Mouse (Mus musculus) right cerebral cortex, postnatal 4 days (tissue): ENCODE measurements around the gene Ntn5.
"Not testable (repeated sequence)": the region's sequence is repeated elsewhere in the genome, so short reads cannot be mapped to it uniquely, and the experiment has no call there.

Experiments
- DNase-seq: peaks from one replicate; pipeline ENCODE4 v3.0.0-alpha.2; 2022

Gene Ntn5

GRCm38 (mm10) chr7:45683396-45684050 is at the start of gene Ntn5:
Gene Ntn5 (plus strand): TSS chr7:45684022.
- no peak for DNase-seq

GRCm38 (mm10) chr7:45634946-45635681 is 48.7 kb upstream of the Ntn5 start:
- no peak for DNase-seq

DNA sequence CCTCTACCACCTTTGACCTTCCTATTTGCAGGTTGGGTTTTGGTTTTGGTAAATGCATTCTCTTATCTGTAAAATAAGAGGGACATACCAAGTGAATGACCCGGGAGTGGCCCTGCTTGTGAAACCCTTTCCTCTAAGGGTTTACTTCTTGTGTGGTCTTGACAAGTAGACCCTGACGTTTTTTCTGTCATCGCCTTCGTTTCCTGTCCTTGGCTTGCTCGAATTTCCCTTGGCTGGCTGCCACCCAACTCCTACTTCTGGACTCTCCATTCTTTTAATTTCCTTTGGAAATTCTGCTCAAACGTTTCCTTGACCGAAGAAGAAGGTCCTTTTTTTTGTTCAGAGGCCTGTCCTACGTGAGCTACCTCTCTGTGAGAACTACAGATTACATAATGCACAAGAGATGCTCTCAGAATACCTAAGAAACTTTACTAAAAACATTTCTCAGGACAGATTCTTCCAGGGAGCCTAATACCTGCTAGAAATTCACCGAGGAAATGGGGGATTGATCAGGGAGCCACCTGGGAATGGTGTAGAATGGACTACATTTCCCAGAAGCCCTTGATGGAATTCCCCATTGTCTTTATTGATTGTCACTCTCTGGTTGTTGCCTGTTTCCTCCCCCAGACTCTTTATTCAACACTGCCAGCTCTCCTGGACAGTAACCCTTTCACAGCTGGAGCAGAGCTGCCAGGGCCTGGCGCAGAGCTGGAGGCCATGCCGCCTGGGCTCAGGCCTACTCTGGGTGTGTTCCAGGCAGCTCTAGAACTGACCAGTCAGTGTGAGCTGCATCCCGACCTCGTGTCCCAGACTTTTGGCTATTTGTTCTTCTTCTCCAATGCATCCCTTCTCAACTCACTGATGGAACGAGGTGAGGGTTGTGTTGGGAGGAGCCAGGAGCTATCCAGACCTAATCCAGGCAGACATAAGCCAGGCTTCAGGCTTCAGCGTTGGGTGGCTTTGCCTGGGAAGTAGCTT is 47.8 kb upstream of the Ntn5 start:
- DNase-seq: no peak

GRCm38 (mm10) chr7:45637710-45638109 is 46.1 kb upstream of the Ntn5 start:
- DNase-seq: no peak

GRCm38 (mm10) chr7:45638623-45639401 is 45.0 kb upstream of the Ntn5 start:
- DNase-seq: peak; percentile 92

DNA sequence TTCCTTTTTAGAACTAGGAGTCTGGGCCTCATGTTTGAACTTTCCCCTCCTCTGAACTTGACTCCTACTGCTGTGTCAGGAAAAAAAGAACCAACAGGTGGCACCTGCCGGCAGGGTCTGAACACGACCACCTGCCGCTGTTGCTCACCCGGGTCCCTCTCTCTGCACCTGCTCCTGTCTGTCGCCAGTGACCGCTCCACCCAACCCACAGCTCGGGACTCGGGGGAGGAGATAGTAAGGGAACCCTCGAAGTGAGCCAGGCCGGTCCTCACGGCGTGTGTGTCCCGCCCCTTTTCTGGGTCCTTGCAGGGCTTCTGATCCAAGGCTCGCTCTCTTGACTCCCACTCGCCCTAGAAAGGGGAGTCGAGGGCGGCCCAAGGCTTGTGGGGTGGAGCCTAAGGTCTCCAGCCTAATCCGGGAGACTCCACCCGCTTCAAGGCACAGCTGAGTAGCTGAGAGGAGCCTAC is 44.2 kb upstream of the Ntn5 start, which contains the start of gene Mamstr:
Mamstr (plus strand) TSS at position 417 of the 467 bp plus-strand sequence.
- no peak for DNase-seq

- no peak for DNase-seq
These were observed 43.4 kb upstream of the Ntn5 start for GRCm38 (mm10) chr7:45640191-45640957.

DNA sequence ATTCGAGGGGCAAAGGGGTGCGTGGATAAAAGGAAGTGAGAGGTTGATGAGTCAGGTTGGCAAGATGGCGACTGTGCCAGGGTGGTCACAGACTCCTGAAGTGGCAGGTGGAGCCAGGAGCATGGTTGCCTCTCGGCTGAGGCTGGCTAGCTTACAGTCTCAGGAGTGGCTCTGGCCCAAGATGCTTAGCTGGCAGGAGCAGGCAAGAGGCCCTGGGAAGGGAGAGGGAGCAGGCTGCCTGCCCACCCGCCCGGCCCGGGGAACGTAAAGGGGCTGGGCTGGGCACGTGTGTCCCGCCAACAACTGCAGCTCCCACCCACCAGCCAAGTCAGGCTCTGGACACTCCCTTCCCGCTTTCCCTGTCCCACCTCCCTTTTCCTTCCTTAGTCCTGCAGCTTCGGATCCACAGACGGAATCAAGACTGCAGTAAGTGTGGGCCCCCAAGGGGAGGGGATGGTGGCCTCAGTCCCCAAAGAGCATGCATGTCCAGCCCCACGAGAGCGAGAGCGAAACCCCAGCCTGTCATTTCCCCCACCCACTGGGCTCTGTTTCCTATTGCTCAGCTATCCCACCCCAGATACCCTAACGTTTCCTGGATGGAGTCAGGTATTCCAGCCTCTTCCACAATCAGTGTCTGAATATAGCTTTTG is 42.3 kb upstream of the Ntn5 start:
- no peak for DNase-seq

- no peak for DNase-seq
These were observed 41.7 kb upstream of the Ntn5 start for GRCm38 (mm10) chr7:45642083-45642482.

DNA sequence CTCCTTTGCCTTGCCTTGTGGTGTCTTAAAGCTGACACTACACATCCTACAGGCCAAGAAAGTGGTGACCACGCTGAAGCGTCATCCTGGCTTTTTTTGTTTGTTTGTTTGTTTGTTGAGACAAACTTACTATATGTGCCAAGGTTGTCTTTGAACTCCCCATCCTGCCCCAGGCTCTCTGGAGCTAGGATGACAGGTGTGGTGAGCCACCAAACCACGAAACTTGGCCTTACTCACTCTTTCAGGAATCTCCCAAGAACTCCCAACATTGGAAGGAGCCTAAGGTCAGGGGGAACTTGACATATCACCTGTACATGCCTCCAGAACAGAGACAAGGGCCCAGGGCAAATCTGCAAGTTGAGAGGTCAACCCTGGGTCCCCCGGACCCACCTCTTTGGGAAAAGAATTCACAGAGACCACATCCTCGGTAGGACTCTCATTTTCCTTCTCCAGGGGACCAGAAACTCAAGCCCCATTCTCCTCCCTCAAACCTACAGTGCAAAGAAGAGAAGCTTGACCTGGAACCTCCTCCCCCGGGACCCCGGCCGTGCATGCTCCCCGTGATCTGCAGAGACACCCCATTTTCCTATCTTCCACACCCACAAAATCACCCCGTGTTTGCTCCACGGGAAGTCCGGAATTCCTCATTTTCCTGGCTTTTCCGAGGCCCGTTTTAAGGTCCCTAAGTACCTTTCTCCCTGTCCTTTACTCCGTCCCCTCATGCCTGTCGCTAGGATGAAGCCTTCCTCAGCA is 41.1 kb upstream of the Ntn5 start:
- DNase-seq: no peak

DNA sequence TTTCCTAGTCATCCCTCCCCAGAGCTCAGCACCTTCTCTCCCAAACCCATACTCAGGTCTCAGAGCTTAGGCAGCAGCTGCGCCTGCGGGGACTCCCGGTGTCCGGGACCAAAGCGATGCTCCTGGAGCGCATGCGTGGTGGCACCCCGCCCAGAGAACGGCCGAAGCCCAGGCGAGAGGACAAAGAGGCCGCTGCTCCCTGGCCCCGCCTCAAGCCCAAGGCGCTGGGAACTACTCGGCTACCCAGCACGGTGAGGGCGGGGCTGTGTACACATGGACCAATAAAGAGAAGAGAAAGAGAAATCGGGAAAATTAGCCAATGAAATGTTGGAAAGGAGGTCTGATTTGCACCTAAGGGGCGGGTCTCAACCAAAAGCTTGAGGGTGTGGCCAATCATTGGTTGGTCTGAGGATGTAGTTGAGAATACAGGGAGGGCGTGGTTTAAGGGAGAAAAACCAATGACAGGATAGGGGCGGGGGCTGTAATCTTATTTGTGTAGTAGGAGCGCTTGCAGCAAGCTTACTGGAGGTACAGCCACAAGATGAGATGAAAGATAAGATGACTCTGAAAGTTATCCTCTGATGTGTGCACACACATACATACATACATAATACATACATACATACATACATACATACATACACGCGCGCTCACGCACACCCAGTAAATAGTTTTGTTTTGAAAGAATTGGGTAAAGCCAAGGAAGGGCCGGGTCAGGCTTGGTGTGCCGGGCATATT is 40.2 kb upstream of the Ntn5 start:
- peak; percentile 91 for DNase-seq

GRCm38 (mm10) chr7:45644183-45644582 is 39.6 kb upstream of the Ntn5 start:
- DNase-seq: peak; percentile 40

- DNase-seq: no peak
These were observed 38.8 kb upstream of the Ntn5 start for GRCm38 (mm10) chr7:45644872-45645590.

- no peak for DNase-seq
These were observed 38.2 kb upstream of the Ntn5 start for GRCm38 (mm10) chr7:45645591-45645971.

DNA sequence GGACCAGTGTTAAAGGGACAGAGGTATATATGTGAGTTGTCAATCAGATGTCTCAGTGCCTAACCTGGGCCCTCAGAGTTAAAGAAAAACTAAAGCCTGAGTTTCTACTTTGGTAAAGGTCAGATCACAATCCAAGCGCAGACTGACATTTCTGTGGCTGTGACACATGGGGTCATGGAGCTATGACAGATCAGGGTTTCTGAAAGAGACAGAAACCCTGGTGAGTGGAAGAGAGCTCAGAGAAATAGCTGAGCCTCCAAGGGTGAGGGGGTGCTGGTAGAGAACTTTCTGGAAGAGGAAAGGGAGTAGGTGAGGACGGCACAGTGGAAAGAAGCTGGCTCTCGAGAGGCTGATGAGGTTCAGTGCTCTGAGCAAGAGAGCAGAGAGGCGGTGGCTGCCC is 37.2 kb upstream of the Ntn5 start:
- no peak for DNase-seq

- DNase-seq: no peak
These were observed 34.5 kb upstream of the Ntn5 start for GRCm38 (mm10) chr7:45649351-45649750.

DNA sequence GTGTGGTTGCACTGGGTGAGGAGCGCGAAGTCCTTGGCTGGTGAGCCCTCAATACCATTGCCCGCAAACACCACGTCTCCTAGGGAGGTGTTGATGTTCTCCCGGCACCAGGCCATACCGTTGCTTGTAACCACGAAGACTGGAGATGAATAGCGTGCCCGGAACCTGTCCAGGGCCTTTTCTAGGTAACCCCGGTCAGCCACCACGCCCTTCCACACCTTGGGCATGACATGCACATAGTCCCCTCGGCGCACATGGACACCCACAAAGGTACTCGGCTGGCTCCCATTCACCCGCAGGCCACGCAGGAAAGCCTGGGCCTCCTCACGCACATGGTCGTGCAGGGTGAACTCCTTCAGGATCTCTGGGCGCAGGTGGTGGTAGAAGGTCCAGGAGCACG is 33.3 kb upstream of the Ntn5 start:
- not testable (repeated sequence) for DNase-seq

DNA sequence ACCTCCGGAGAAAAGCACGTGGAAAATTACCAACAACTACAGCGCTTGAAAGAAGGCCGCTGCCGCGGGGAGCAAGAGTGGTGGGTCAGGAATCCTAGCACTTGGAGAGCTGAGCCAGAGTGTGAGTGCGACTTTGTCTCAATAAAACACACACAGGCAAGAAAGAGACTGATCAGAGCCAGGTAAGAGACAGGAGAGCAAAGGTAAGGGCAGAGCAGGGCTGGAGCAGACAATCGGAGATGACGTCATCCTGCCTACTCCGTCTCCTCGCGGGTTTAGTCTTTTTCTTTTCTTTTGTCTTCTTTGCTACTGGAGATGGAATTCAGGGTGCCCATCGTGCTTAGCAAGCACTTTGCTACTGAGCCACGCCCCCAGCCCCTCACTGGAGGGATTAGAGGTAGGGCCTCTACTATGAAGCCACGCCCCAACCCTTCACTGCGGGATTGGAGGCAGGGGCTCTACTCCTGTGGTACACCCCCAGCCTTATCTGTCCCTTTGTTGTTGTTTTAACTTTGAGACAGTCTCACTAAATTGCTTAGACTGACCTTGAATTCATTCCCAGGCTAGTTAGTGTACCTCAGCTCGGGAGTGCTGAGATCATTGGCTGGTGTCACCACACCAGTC is 29.3 kb upstream of the Ntn5 start:
- DNase-seq: no peak
